In the genomic region with DNA sequence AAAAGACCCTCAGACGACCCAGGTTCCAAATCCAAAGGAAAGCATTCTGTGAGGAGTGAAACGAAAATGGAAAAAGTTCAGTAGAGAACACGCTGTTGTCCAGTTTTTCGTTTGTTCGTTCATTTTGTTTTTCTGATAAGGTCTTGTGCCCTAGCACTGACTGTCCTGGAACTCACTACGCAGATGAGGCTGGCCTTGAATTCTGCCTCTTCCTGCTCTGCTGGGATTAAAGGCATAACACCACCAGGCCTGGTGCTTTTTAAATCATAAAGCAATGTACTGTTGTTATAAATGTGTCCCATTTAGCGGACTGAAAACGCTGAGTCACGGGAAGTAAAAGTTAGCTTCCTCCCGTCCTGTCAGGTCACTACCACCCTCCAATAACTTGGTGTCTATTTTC, we compare ENCODE assay signal across 9 mouse cellular contexts. TPM values are rescaled to one million over a fixed set of nuclear protein-coding genes. Genes with fewer than 3 reads are reported as not detected.
DNase-seq lines count a peak whose midpoint lies in the region; ATAC-seq and TF ChIP-seq lines count a peak whose summit lies in the region.
"Had no signal": no experiment of that assay in that cellular context is flagged by ENCODE, and none has a peak within 500 bp of the region (broad histone marks: within the 10 kb centered on the region; RNA-seq: fewer than 3 reads in every experiment).

No protein-coding gene starts in this region.

- H3K4me3 ChIP-seq in heart, embryonic 14.5 days (ENCODE audit: control insufficient read depth in 1 of 2, insufficient read depth in 1 of 2, low read depth in 1 of 2, low read length in 2 of 2) = no peak overlapping the region
- no peak overlapping the region for H3K4me3 ChIP-seq in lung, postnatal 0 days (ENCODE audit: low read depth, low read length)
- no peak overlapping the region for H3K4me3 ChIP-seq in hindbrain, postnatal 0 days (ENCODE audit: low read length)
- H3K4me3 ChIP-seq in kidney, embryonic 16.5 days (ENCODE audit: low read length) = no peak overlapping the region

- 0 out of 2 replicates have a peak, but pooled peaks cover 4% of the 10 kb centered on the region for H3K27me3 ChIP-seq in heart, embryonic 14.5 days (ENCODE audit: control insufficient read depth, insufficient read depth, low read length)
- H3K27me3 ChIP-seq in lung, postnatal 0 days (replicated peaks; ENCODE audit: insufficient read depth, low read length) = no peaks in the 10 kb centered on the region
- H3K27me3 ChIP-seq in hindbrain, postnatal 0 days (ENCODE audit: insufficient read depth, low read length) = no peaks in the 10 kb centered on the region
- peaks cover 14% of the 10 kb centered on the region for H3K27me3 ChIP-seq in kidney, embryonic 16.5 days (ENCODE audit: insufficient read depth, low read length)
- H3K27me3 ChIP-seq: liver, embryonic 13.5 days had no signal

- no peak for DNase-seq in heart, adult 9 months (ENCODE audit: low spot score in 2 of 2)
- no peak for DNase-seq in lung, postnatal 0 days (ENCODE audit: low spot score)
- DNase-seq in lung, adult 18-20 months = no peak
- peak; percentile 59 for DNase-seq in MN1 (ENCODE audit: low spot score)
- no peak for DNase-seq in hindbrain, postnatal 0 days (ENCODE audit: low spot score)

- WGBS in heart, embryonic 14.5 days = 80% methylated on average over 10 of the region's 10 CpGs
- 60% methylated on average over 10 of the region's 10 CpGs for WGBS in lung, postnatal 0 days
- 67% methylated on average over 10 of the region's 10 CpGs for WGBS in hindbrain, postnatal 0 days
- WGBS in kidney, embryonic 16.5 days = 82% methylated on average over 10 of the region's 10 CpGs

- no peaks in the 10 kb centered on the region for H3K36me3 ChIP-seq in heart, embryonic 14.5 days (ENCODE audit: control insufficient read depth, insufficient read depth, low read length)
- H3K36me3 ChIP-seq in lung, postnatal 0 days (ENCODE audit: insufficient read depth, low read length) = no peaks in the 10 kb centered on the region
- no peaks in the 10 kb centered on the region for H3K36me3 ChIP-seq in hindbrain, postnatal 0 days (ENCODE audit: insufficient read depth, low read length)
- H3K36me3 ChIP-seq in kidney, embryonic 16.5 days (ENCODE audit: insufficient read depth, low read length) = no peaks in the 10 kb centered on the region
- H3K36me3 ChIP-seq: liver, embryonic 13.5 days; midbrain, embryonic 10.5 days had no signal

- TF ChIP-seq CTCF in lung, postnatal 0 days (IDR thresholded peaks at IDR 0.05) = no peak
- TF ChIP-seq CTCF in hindbrain, postnatal 0 days (IDR thresholded peaks at IDR 0.05; ENCODE audit: low read depth) = no peak

- peaks cover 0 to 4% of the 10 kb centered on the region in 2 experiments; a peak in 1 of 4 replicates for H3K4me1 ChIP-seq in heart, embryonic 14.5 days (ENCODE audit: control insufficient read depth in 2 of 2, insufficient read depth in 2 of 2, low read length in 2 of 2)
- no peaks in the 10 kb centered on the region for H3K4me1 ChIP-seq in lung, postnatal 0 days (ENCODE audit: insufficient read depth, low read depth, low read length)
- H3K4me1 ChIP-seq in hindbrain, postnatal 0 days (ENCODE audit: insufficient read depth, low read length) = no peaks in the 10 kb centered on the region
- H3K4me1 ChIP-seq in kidney, embryonic 16.5 days (ENCODE audit: insufficient read depth, low read length) = 0 out of 2 replicates have a peak, but pooled peaks cover 3% of the 10 kb centered on the region

- ATAC-seq in heart, embryonic 14.5 days (ENCODE audit: insufficient number of reproducible peaks, insufficient read depth, low FRiP score, low read depth) = no peak
- no peak for ATAC-seq in lung, postnatal 0 days
- ATAC-seq in hindbrain, postnatal 0 days = no peak
- no peak for ATAC-seq in kidney, embryonic 16.5 days (ENCODE audit: low FRiP score, low TSS enrichment)

- no peak overlapping the region for H3K27ac ChIP-seq in heart, embryonic 14.5 days (replicated peaks in 1 of 2; ENCODE audit: control insufficient read depth in 1 of 2, insufficient read depth in 1 of 2, low read depth in 2 of 2, low read length in 2 of 2)
- peak overlapping the region; percentile 74 for H3K27ac ChIP-seq in lung, postnatal 0 days (ENCODE audit: low read length)
- peak overlapping the region; percentile 64; the same call in 1 of the 2 replicates for H3K27ac ChIP-seq in hindbrain, postnatal 0 days
- no peak overlapping the region for H3K27ac ChIP-seq in kidney, embryonic 16.5 days (ENCODE audit: low read length)
- H3K27ac ChIP-seq: liver, embryonic 13.5 days had no signal

- peak overlapping the region; percentile 72; the same call in 1 of the 2 replicates for H3K4me2 ChIP-seq in heart, embryonic 14.5 days (ENCODE audit: low read length)
- no peak overlapping the region for H3K4me2 ChIP-seq in lung, postnatal 0 days (replicated peaks; ENCODE audit: low read depth, low read length)
- peak overlapping the region; percentile 75 for H3K4me2 ChIP-seq in hindbrain, postnatal 0 days (ENCODE audit: low read depth, low read length)
- no peak overlapping the region for H3K4me2 ChIP-seq in kidney, embryonic 16.5 days (replicated peaks; ENCODE audit: low read depth, low read length)

- no peak overlapping the region for H3K9ac ChIP-seq in heart, embryonic 14.5 days (ENCODE audit: low read length)
- no peak overlapping the region for H3K9ac ChIP-seq in lung, postnatal 0 days (replicated peaks; ENCODE audit: low read depth)
- no peak overlapping the region; the same call in 1 of the 2 replicates for H3K9ac ChIP-seq in hindbrain, postnatal 0 days (replicated peaks; ENCODE audit: low read length)
- H3K9ac ChIP-seq in kidney, embryonic 16.5 days (replicated peaks; ENCODE audit: low read length) = no peak overlapping the region
- H3K9ac ChIP-seq: liver, embryonic 13.5 days had no signal

- no peak for TF ChIP-seq EP300 in lung, postnatal 0 days (IDR thresholded peaks at IDR 0.05)

- H3K9me3 ChIP-seq in heart, embryonic 14.5 days (ENCODE audit: control insufficient read depth, low read length) = no peaks in the 10 kb centered on the region
- H3K9me3 ChIP-seq in lung, postnatal 0 days (ENCODE audit: low read length) = no peaks in the 10 kb centered on the region
- H3K9me3 ChIP-seq in hindbrain, postnatal 0 days (ENCODE audit: low read length) = no peaks in the 10 kb centered on the region
- no peaks in the 10 kb centered on the region for H3K9me3 ChIP-seq in kidney, embryonic 16.5 days (ENCODE audit: low read length)
- H3K9me3 ChIP-seq: liver, embryonic 13.5 days; midbrain, embryonic 10.5 days had no signal

RNA-seq across cellular contexts. Expression of gene Mdm1, which starts 37.7 kb away (rescaled TPM):
- 11.8 and 12.0 TPM in 2 replicates for polyA plus RNA-seq in heart, embryonic 14.5 days (2014; fragmentation: Nextera tagmentation; extraction: Ambion mirVana)
- polyA plus RNA-seq in lung, postnatal 0 days (2015; fragmentation: Nextera tagmentation; extraction: Ambion mirVana) = 13.6 and 16.4 TPM in 2 replicates
- 26.4 and 31.0 TPM in 2 replicates for total RNA-seq in hindbrain, postnatal 0 days (2014; rRNA removed)
- polyA plus RNA-seq in hindbrain, postnatal 0 days (2015; fragmentation: Nextera tagmentation; extraction: Ambion mirVana) = 23.0 and 25.1 TPM in 2 replicates
- 26.7 and 27.1 TPM in 2 replicates for polyA plus RNA-seq in kidney, embryonic 16.5 days (2015; fragmentation: Nextera tagmentation; extraction: Ambion mirVana)

Comparison
In these comparisons a context has a peak if more than half of its experiments do, and no peak if none do; other contexts are left out.
1. H3K27ac ChIP-seq: peak in lung, postnatal 0 days (single experiment) and hindbrain, postnatal 0 days (single experiment); none in heart, embryonic 14.5 days (0 of 2) and kidney, embryonic 16.5 days (single experiment).
2. H3K4me2 ChIP-seq: peak in heart, embryonic 14.5 days (single experiment) and hindbrain, postnatal 0 days (single experiment); none in lung, postnatal 0 days (single experiment) and kidney, embryonic 16.5 days (single experiment).